Mouse (Mus musculus): ENCODE results near the gene Rcn3. TPM values are rescaled to one million over a fixed set of nuclear protein-coding genes. Genes with fewer than 3 reads are reported as not detected.
"Not testable (repeated sequence)": the region's sequence is repeated elsewhere in the genome, so short reads cannot be mapped to it uniquely, and the experiment has no call there.

Gene Rcn3
- polyA plus RNA-seq, 1 experiment from 2014 or later, result 277 TPM

DNA sequence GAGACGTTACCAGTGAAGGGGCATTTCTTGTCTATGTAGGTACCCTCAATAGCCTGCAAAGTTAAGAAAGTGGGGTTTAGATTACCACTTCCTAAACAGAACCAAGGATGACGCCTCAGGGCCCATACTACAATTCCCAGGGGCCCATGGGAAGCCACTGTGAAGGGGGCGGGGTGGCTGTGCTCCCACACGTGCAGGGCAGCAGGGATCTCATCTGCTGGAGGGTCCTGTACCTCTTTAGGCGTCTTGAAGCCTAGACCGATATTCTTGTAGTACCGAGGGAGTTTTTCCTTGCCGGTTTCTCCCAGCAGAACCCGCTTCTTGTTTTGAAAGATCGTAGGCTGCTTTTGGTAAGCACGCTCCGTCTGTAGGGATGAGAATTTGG lies 31.2 kb upstream of the Rcn3 start:
- Histone ChIP-seq H3K4me1 (peaks cover 58% of the 10 kb centered on the region), H3K27me3 (replicated peaks) (no peaks in the 10 kb centered on the region), H3K9ac (peak overlapping the region; percentile 96), H3K36me3 (peaks cover 81% of the 10 kb centered on the region), H3K4me2 (peak overlapping the region; percentile 76), H3K27ac (replicated peaks) (peak overlapping the region; percentile 94), H3K9me3 (no peaks in the 10 kb centered on the region), H3K4me3 (peak overlapping the region; percentile 85)
- no peak for ATAC-seq (ENCODE audit: extremely low read depth, insufficient number of reproducible peaks, low FRiP score, low TSS enrichment)
- 17% methylated on average over 12 of the region's 12 CpGs for WGBS

DNA sequence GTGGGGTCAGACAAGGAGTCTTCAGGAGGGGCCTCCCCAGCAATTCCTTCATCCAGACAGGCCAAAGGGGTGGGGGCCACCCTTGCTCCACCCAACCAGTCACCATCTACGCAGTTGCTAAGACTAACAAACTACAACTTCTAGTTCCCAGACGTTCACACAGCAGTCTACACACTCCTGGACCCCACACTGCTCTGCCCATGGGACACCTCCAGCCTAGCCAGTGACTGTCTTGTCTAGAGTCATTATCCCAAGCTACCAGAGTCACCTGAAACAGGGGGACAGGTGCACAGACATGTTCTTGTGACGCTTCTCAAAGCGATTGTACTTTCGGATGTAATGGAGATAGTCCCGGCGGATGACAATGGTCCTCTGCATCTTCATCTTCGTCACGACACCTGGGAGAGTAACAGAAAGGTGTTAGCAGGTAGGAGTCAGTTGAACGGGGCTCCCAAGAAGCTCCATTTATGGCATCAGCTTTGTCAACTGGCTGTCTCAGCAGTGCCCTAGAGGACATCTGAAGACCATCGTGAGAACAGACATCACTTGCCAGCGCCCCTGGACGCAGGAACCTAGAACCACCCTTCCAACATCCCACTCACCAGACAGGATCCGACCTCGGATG lies 30.7 kb upstream of the Rcn3 start:
- 78% methylated on average over 15 of the region's 15 CpGs for WGBS
- H3K36me3 ChIP-seq, result peaks cover 86% of the 10 kb centered on the region
- H3K27ac ChIP-seq (replicated peaks), result 0 out of 2 replicates have a peak overlapping the region, but pooled peaks have one; percentile 94
- no peaks in the 10 kb centered on the region for H3K9me3 ChIP-seq
- peak overlapping the region; percentile 76 for H3K4me2 ChIP-seq
- peaks cover 63% of the 10 kb centered on the region for H3K4me1 ChIP-seq
- peak overlapping the region; percentile 85 for H3K4me3 ChIP-seq
- ATAC-seq (ENCODE audit: extremely low read depth, insufficient number of reproducible peaks, low FRiP score, low TSS enrichment), result no peak
- H3K9ac ChIP-seq, result peak overlapping the region; percentile 96
- H3K27me3 ChIP-seq (replicated peaks), result no peaks in the 10 kb centered on the region

DNA sequence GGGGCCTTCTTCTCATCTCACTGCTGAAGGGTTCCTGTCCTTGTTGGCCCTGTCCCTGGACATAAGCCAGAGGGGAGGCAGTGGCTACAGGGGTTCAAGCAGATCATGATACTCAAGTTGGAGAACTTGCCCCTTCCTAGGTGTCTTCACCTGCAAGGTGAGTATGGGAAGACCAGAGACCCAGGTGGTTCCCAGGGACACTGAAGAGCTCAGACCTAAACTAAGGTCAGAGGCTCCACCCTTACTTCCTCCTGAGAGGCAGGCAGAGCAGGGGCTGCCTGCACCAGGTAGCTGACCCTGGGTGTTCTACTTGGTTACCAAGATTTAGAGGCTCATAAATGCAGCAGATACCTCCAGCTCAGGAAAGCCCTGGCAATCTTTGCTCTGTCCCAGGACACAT lies 29.9 kb upstream of the Rcn3 start:
- peak overlapping the region; percentile 21 for H3K27ac ChIP-seq (replicated peaks)
- ATAC-seq (ENCODE audit: extremely low read depth, insufficient number of reproducible peaks, low FRiP score, low TSS enrichment), result no peak
- H3K9ac ChIP-seq, result peak overlapping the region; percentile 53
- H3K4me3 ChIP-seq, result peak overlapping the region; percentile 5; the same call in 1 of the 2 replicates
- 0 out of 2 replicates have a peak overlapping the region, but pooled peaks have one; percentile 76 for H3K4me2 ChIP-seq
- H3K36me3 ChIP-seq, result peaks cover 80% of the 10 kb centered on the region
- H3K9me3 ChIP-seq, result no peaks in the 10 kb centered on the region
- H3K27me3 ChIP-seq (replicated peaks), result no peaks in the 10 kb centered on the region
- peaks cover 58% of the 10 kb centered on the region for H3K4me1 ChIP-seq

GRCm38 (mm10) chr7:45121404-45121803 lies 29.4 kb upstream of the Rcn3 start:
- H3K9me3 ChIP-seq, result no peaks in the 10 kb centered on the region
- H3K4me3 ChIP-seq, result peak overlapping the region; percentile 5; the same call in 1 of the 2 replicates
- peaks cover 74% of the 10 kb centered on the region for H3K36me3 ChIP-seq
- 0 out of 2 replicates have a peak overlapping the region, but pooled peaks have one; percentile 76 for H3K4me2 ChIP-seq
- 52% methylated on average over 7 of the region's 8 CpGs for WGBS
- no peaks in the 10 kb centered on the region for H3K27me3 ChIP-seq (replicated peaks)
- H3K27ac ChIP-seq (replicated peaks), result peak overlapping the region; percentile 21
- H3K9ac ChIP-seq, result peak overlapping the region; percentile 53
- ATAC-seq (ENCODE audit: extremely low read depth, insufficient number of reproducible peaks, low FRiP score, low TSS enrichment), result no peak
- peaks cover 53% of the 10 kb centered on the region for H3K4me1 ChIP-seq

DNA sequence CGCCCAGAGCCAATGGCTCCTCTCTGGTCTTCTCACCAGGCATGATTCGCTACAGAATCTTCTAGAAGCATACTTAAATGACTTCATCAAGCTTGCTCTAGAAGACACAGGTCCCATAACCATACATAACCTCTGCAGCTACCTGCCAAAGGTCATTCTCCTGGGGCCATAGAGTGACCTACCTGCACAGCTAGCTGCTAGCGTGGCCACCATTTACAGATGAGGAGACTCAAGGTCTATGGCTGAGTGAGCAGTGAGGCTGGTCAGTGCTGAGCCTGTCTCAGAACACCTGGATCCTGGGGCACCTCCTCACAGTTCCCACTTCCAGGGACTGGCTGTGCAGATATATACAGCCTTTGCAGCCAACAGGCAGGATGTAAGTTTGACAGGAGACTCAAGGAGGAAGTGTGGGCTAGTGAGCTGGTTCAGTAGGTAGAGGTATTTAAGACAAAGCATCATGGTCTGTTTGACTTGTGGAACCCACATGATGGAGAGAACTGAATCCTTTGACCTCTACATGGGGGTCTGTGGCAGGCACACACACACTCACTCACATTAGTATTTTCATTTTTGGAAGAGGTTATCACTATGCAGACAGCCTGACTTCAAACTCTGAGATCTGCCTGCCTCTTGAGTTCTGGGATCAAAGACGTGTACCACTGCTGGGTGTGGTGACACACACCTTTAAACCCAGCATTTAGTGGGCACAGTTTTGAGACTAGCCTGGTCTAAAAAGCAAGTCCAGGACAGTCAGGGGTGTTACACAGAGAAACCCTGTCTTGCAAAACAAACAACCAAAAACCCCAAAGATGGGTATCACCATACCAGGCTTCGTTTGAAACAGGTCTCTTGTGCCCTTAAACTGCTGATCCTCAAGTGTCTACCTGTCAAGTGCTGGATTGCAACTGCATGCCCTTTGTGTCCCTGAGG lies 28.0 kb upstream of the Rcn3 start:
- Histone ChIP-seq H3K9me3 (no peaks in the 10 kb centered on the region), H3K9ac (0 out of 2 replicates have a peak overlapping the region, but pooled peaks have one; percentile 16), H3K27me3 (replicated peaks) (no peaks in the 10 kb centered on the region), H3K4me2 (no peak overlapping the region), H3K36me3 (peaks cover 61% of the 10 kb centered on the region), H3K4me1 (peaks cover 47% of the 10 kb centered on the region), H3K4me3 (no peak overlapping the region), H3K27ac (replicated peaks) (no peak overlapping the region)
- no peak for ATAC-seq (ENCODE audit: extremely low read depth, insufficient number of reproducible peaks, low FRiP score, low TSS enrichment)
- 73% methylated on average over 5 of the region's 5 CpGs for WGBS

GRCm38 (mm10) chr7:45118336-45118735 lies 26.3 kb upstream of the Rcn3 start:
- H3K9me3 ChIP-seq, result no peaks in the 10 kb centered on the region
- H3K4me3 ChIP-seq, result no peak overlapping the region
- 80% methylated on average over 6 of the region's 6 CpGs for WGBS
- H3K27ac ChIP-seq (replicated peaks), result no peak overlapping the region
- peaks cover 50% of the 10 kb centered on the region for H3K4me1 ChIP-seq
- no peak for ATAC-seq (ENCODE audit: extremely low read depth, insufficient number of reproducible peaks, low FRiP score, low TSS enrichment)
- H3K36me3 ChIP-seq, result peaks cover 56% of the 10 kb centered on the region
- no peak overlapping the region for H3K9ac ChIP-seq
- no peak overlapping the region for H3K4me2 ChIP-seq
- H3K27me3 ChIP-seq (replicated peaks), result no peaks in the 10 kb centered on the region

- 81% methylated on average over 8 of the region's 8 CpGs for WGBS
- H3K4me3 ChIP-seq, result no peak overlapping the region
- no peaks in the 10 kb centered on the region for H3K27me3 ChIP-seq (replicated peaks)
- H3K27ac ChIP-seq (replicated peaks), result no peak overlapping the region
- H3K9me3 ChIP-seq, result no peaks in the 10 kb centered on the region
- H3K9ac ChIP-seq, result peak overlapping the region; percentile 35
- H3K4me2 ChIP-seq, result no peak overlapping the region
- peaks cover 49% of the 10 kb centered on the region for H3K36me3 ChIP-seq
- peaks cover 48% of the 10 kb centered on the region for H3K4me1 ChIP-seq
- ATAC-seq (ENCODE audit: extremely low read depth, insufficient number of reproducible peaks, low FRiP score, low TSS enrichment), result no peak
Measured at GRCm38 (mm10) chr7:45117566-45117965, 25.5 kb upstream of the Rcn3 start.

DNA sequence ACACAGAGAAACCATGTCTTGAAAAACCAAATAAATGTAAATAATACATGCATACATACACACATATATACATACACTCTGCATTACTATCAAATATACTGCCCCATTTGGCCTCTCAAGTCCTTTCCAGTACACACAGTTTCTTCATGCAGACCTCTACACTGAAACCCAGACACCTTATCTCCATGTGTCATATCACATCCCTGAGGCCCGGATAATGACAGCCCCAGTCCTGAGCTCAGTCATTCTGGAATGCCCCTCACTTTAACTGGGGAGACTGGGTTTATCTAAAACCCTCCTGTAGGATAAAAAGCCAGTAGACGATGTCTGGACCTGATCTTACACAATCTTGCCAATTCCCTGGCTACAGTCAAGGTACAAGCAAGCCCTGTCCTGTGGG lies 21.5 kb upstream of the Rcn3 start:
- no peak overlapping the region for H3K9ac ChIP-seq
- H3K4me3 ChIP-seq, result no peak overlapping the region
- no peak overlapping the region for H3K4me2 ChIP-seq
- no peaks in the 10 kb centered on the region for H3K9me3 ChIP-seq
- WGBS, result 17% methylated on average over 2 of the region's 2 CpGs
- H3K27me3 ChIP-seq (replicated peaks), result no peaks in the 10 kb centered on the region
- ATAC-seq (ENCODE audit: extremely low read depth, insufficient number of reproducible peaks, low FRiP score, low TSS enrichment), result no peak
- peaks cover 9% of the 10 kb centered on the region for H3K36me3 ChIP-seq
- peak overlapping the region; percentile 56 for H3K27ac ChIP-seq (replicated peaks)
- H3K4me1 ChIP-seq, result peaks cover 34% of the 10 kb centered on the region

- Histone ChIP-seq H3K4me3 (no peak overlapping the region), H3K9me3 (no peaks in the 10 kb centered on the region), H3K27me3 (replicated peaks) (no peaks in the 10 kb centered on the region), H3K9ac (no peak overlapping the region), H3K4me2 (no peak overlapping the region), H3K36me3 (no peaks in the 10 kb centered on the region), H3K4me1 (peaks cover 26% of the 10 kb centered on the region), H3K27ac (replicated peaks) (no peak overlapping the region)
- no peak for ATAC-seq (ENCODE audit: extremely low read depth, insufficient number of reproducible peaks, low FRiP score, low TSS enrichment)
- 48% methylated on average over 3 of the region's 3 CpGs for WGBS
Measured at GRCm38 (mm10) chr7:45112529-45112928, 20.5 kb upstream of the Rcn3 start.

GRCm38 (mm10) chr7:45111940-45112339 lies 19.9 kb upstream of the Rcn3 start:
- Histone ChIP-seq H3K36me3 (no peaks in the 10 kb centered on the region), H3K4me2 (no peak overlapping the region), H3K4me1 (peaks cover 25% of the 10 kb centered on the region), H3K27me3 (replicated peaks) (no peaks in the 10 kb centered on the region), H3K4me3 (no peak overlapping the region), H3K9ac (no peak overlapping the region), H3K9me3 (no peaks in the 10 kb centered on the region), H3K27ac (replicated peaks) (no peak overlapping the region)
- 55% methylated on average over 2 of the region's 2 CpGs for WGBS
- no peak for ATAC-seq (ENCODE audit: extremely low read depth, insufficient number of reproducible peaks, low FRiP score, low TSS enrichment)

DNA sequence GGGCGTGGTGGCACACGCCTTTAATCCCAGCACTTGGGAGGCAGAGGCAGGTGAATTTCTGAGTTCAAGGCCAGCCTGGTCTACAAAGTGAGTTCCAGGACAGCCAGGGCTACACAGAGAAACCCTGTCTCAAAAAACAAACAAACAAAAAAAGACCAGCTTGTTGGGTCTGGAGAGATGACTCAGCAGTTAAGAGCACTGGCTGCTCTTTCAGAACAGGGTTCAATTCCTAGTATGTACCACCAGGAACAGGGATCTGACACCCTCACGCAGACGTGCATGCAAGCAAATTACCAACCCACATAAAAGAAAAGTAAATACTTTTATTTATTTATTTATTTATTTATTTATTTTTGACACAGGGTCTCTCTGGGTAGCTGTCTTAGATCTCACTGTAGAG lies 18.1 kb upstream of the Rcn3 start:
- H3K9ac ChIP-seq; H3K27me3 ChIP-seq (replicated peaks); H3K4me2 ChIP-seq; H3K27ac ChIP-seq (replicated peaks); H3K4me3 ChIP-seq; ATAC-seq (ENCODE audit: extremely low read depth, insufficient number of reproducible peaks, low FRiP score, low TSS enrichment); H3K36me3 ChIP-seq; H3K9me3 ChIP-seq: not testable (repeated sequence)
- peaks cover 18% of the 10 kb centered on the region for H3K4me1 ChIP-seq
- WGBS, result 84% methylated on average over 4 of the region's 4 CpGs

All from heart, embryonic 13.5 days (tissue).